Mouse (Mus musculus) frontal cortex, postnatal 10 days (tissue): Measurements from ENCODE around the gene Chmp2b.

ENCODE experiments used
- DNase-seq, 2 experiments: peaks; one replicate each; pipeline ENCODE4 v3.0.0; 2022; ENCODE audit warnings: low spot score in 2 of 2, mixed read lengths in 1 of 2

Chmp2b gene

GRCm38 (mm10) chr16:65526695-65527094 is 35.8 kb downstream of the Chmp2b start:
- DNase-seq = no peak

GRCm38 (mm10) chr16:65526004-65526403 is 36.5 kb downstream of the Chmp2b start:
- no peak for DNase-seq

GRCm38 (mm10) chr16:65520211-65520610 is 42.3 kb downstream of the Chmp2b start, which contains the start of gene Pou1f1:
Gene Pou1f1, plus strand, starts transcription at chr16:65520511.
- no peak for DNase-seq

- DNase-seq = no peak
Measured at GRCm38 (mm10) chr16:65514223-65514622, 48.3 kb downstream of the Chmp2b start.

- peak in 1 of 2 experiments; percentile 30 for DNase-seq
Measured at GRCm38 (mm10) chr16:65497049-65497448, 65.5 kb downstream of the Chmp2b start.

GRCm38 (mm10) chr16:65496030-65496429 is 66.5 kb downstream of the Chmp2b start:
- no peak for DNase-seq
